42 mouse cellular contexts compared by ENCODE assay signal in the genomic region with DNA sequence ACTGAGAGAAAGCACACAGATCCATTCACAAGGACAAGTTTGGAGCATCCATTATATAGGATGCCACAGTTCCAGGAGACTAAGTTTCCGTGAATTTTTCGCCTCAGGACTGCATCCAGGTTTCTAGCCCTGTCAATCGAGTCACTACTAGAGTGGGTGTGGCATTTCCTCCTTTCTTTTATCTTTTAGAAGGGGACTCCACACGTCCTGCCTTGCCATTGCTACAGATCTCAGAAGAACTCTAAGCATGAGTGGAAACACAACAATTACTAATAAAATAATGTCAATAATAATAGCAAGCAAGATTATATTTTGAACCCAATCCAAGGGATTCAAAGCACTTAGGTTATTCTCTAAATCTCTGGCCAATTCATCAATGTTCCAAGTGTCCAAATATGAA. TPM values are rescaled to one million over a fixed set of nuclear protein-coding genes. Genes with fewer than 3 reads are reported as not detected.
"Had no signal": no experiment of that assay in that cellular context is flagged by ENCODE, and none has a peak within 500 bp of the region (broad histone marks: within the 10 kb centered on the region; RNA-seq: fewer than 3 reads in every experiment).

No protein-coding gene starts in this region.

- H3K27ac ChIP-seq: limb, embryonic 10.5 days; limb, embryonic 12.5 days; limb, embryonic 13.5 days; limb, embryonic 15.5 days; liver, embryonic 12.5 days; liver, embryonic 13.5 days; liver, embryonic 14.5 days; liver, embryonic 15.5 days; lung, embryonic 15.5 days; macrophage; midbrain, embryonic 10.5 days; midbrain, embryonic 12.5 days; midbrain, embryonic 13.5 days; midbrain, embryonic 15.5 days had no signal

- H3K9me3 ChIP-seq: limb, embryonic 10.5 days; limb, embryonic 13.5 days; liver, embryonic 12.5 days; liver, embryonic 13.5 days; liver, embryonic 15.5 days; lung, embryonic 15.5 days; megakaryocyte, embryonic 14.5 days; midbrain, embryonic 10.5 days; midbrain, embryonic 13.5 days; midbrain, embryonic 15.5 days had no signal

- H3K27me3 ChIP-seq: limb, embryonic 12.5 days; limb, embryonic 13.5 days; limb, embryonic 15.5 days; liver, embryonic 12.5 days; liver, embryonic 13.5 days; liver, embryonic 15.5 days; lung, embryonic 15.5 days; megakaryocyte, embryonic 14.5 days; midbrain, embryonic 12.5 days; midbrain, embryonic 13.5 days; midbrain, embryonic 15.5 days had no signal

- DNase-seq: left cerebral cortex, postnatal 4 days; liver; liver, embryonic 13.5 days; liver, postnatal 0 days; lung, adult 18-20 months; lung, adult 2 months; lung, embryonic 14.5 days; lung, postnatal 10 days; lung, postnatal 14 days; lung, postnatal 36 days; lung, postnatal 4 days; midbrain, embryonic 14.5 days had no signal

- H3K36me3 ChIP-seq: limb, embryonic 10.5 days; limb, embryonic 12.5 days; limb, embryonic 13.5 days; limb, embryonic 15.5 days; liver, embryonic 12.5 days; liver, embryonic 13.5 days; liver, embryonic 15.5 days; lung, embryonic 15.5 days; midbrain, embryonic 10.5 days; midbrain, embryonic 12.5 days; midbrain, embryonic 13.5 days; midbrain, embryonic 15.5 days had no signal

- H3K4me1 ChIP-seq: limb, embryonic 10.5 days; limb, embryonic 12.5 days; limb, embryonic 13.5 days; limb, embryonic 15.5 days; liver, embryonic 12.5 days; liver, embryonic 13.5 days; liver, embryonic 15.5 days; midbrain, embryonic 10.5 days; midbrain, embryonic 12.5 days; midbrain, embryonic 13.5 days; midbrain, embryonic 15.5 days had no signal

- H3K4me3 ChIP-seq: limb, embryonic 10.5 days; limb, embryonic 12.5 days; limb, embryonic 13.5 days; limb, embryonic 15.5 days; liver, embryonic 12.5 days; liver, embryonic 13.5 days; liver, embryonic 15.5 days; lung, embryonic 15.5 days; megakaryocyte, embryonic 14.5 days; midbrain, embryonic 10.5 days; midbrain, embryonic 12.5 days; midbrain, embryonic 13.5 days; midbrain, embryonic 15.5 days; myocyte had no signal

- H3K9ac ChIP-seq: limb, embryonic 12.5 days; limb, embryonic 13.5 days; limb, embryonic 15.5 days; liver, embryonic 12.5 days; liver, embryonic 13.5 days; liver, embryonic 14.5 days; liver, embryonic 15.5 days; liver, postnatal 0 days; lung, embryonic 14.5 days; lung, embryonic 15.5 days; midbrain, embryonic 12.5 days; midbrain, embryonic 13.5 days; midbrain, embryonic 15.5 days had no signal

RNA-seq across cellular contexts. Expression of a gene that starts 8.1 kb away (rescaled TPM):
- total RNA-seq: left cerebral cortex, postnatal 10 days; left cerebral cortex, postnatal 25 days; left cerebral cortex, postnatal 36 days; left cerebral cortex, postnatal 4 days; liver, adult 2 months; megakaryocyte progenitor cell, adult 5-6 weeks; megakaryocyte, adult 5-6 weeks; midbrain, postnatal 0 days; monocyte, adult 5-6 weeks had no signal
- polyA plus RNA-seq: limb, embryonic 10.5 days; limb, embryonic 11.5 days; limb, embryonic 12.5 days; limb, embryonic 13.5 days; limb, embryonic 14.5 days; limb, embryonic 15.5 days; liver, adult 2 months; liver, embryonic 11.5 days; liver, embryonic 13.5 days; liver, embryonic 14.5 days; liver, embryonic 15.5 days; liver, embryonic 16.5 days; liver, postnatal 0 days; lung, embryonic 14.5 days; macrophage; midbrain, embryonic 10.5 days; midbrain, embryonic 11.5 days; midbrain, embryonic 12.5 days; midbrain, embryonic 13.5 days; midbrain, embryonic 14.5 days; midbrain, embryonic 15.5 days; midbrain, embryonic 16.5 days; midbrain, postnatal 0 days; myocyte; neural tube, embryonic 11.5 days had no signal
